Mouse (Mus musculus): Measurements from ENCODE around the gene Lrp2.

GRCm38 (mm10) chr2:69536018-69536417 is 49.8 kb downstream of the Lrp2 start:
- TF ChIP-seq POLR2A (IDR thresholded peaks at IDR 0.05; ENCODE audit: control insufficient read depth, extremely low read depth, insufficient read depth, low read length, poor library complexity) (no peak), CTCF (IDR thresholded peaks at IDR 0.05; ENCODE audit: borderline replicate concordance, control insufficient read depth, extremely low read depth, insufficient read depth, low read length, poor library complexity) (no peak)
